Mouse (Mus musculus) C2C12 (cell line): ENCODE results near the gene Prrx2.

Experiments used
- CEBPB ChIP-seq: IDR thresholded peaks from one replicate; pipeline ENCODE4 v1.6.1; 2011; ENCODE audit warnings: low read depth, mild to moderate bottlenecking, control low read depth, moderate library complexity
- CTCF ChIP-seq: IDR thresholded peaks from one replicate; pipeline ENCODE4 v1.5.1; 2011; ENCODE audit not compliant: control insufficient read depth, insufficient read depth, insufficient read length
- FOSL1 ChIP-seq: IDR thresholded peaks from one replicate; pipeline ENCODE4 v1.8.0; 2011; ENCODE audit warnings: mild to moderate bottlenecking, low read length; ENCODE audit not compliant: poor library complexity, insufficient read depth, severe bottlenecking
- MAX ChIP-seq: IDR thresholded peaks from one replicate; pipeline ENCODE4 v1.6.1; 2011; ENCODE audit warnings: mild to moderate bottlenecking, control low read depth
- MYOD1 ChIP-seq: IDR thresholded peaks from one replicate; pipeline ENCODE4 v1.6.1; 2011; ENCODE audit warnings: low read depth; ENCODE audit not compliant: control insufficient read depth, insufficient read length
- MYOG ChIP-seq: IDR thresholded peaks from one replicate; pipeline ENCODE4 v1.6.1; 2011; ENCODE audit not compliant: control insufficient read depth, insufficient read length; ENCODE audit errors: extremely low read depth
- USF1 ChIP-seq: IDR thresholded peaks from one replicate; pipeline ENCODE4 v1.6.1; 2011; ENCODE audit warnings: low read depth, mild to moderate bottlenecking, control low read depth, moderate library complexity

- no peak for TF ChIP-seq CTCF
- no peak for TF ChIP-seq MAX
- TF ChIP-seq USF1, result no peak
- no peak for TF ChIP-seq FOSL1
- TF ChIP-seq MYOD1, result no peak
- no peak for TF ChIP-seq CEBPB
- no peak for TF ChIP-seq MYOG
These were observed 1.1 kb upstream of the Prrx2 start for GRCm38 (mm10) chr2:30833644-30834043.
